Mouse (Mus musculus): ENCODE results near the gene Frat1.

The Frat1 gene

DNA sequence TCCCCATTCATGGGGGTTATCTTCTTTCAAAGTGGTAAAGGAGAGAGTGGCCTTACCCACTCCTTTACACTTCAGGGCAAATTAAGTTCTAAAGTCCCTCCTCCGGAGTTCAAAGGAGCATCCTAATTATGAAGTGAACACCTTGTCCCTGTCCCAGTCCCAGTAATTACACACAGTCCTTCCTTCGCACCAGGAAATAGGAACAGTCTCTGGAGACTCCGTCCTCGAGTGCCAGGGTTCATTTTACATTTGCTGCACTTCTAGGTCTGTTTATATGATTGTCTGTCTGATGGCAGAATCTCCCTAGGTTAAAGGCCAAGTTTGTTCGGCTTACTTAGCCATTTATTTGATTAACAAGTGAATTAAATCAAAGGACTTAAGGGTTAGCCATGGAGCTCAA is 13.4 kb upstream of the Frat1 start:
- in situ Hi-C loops (cut with MboI, MseI): no loop called here

DNA sequence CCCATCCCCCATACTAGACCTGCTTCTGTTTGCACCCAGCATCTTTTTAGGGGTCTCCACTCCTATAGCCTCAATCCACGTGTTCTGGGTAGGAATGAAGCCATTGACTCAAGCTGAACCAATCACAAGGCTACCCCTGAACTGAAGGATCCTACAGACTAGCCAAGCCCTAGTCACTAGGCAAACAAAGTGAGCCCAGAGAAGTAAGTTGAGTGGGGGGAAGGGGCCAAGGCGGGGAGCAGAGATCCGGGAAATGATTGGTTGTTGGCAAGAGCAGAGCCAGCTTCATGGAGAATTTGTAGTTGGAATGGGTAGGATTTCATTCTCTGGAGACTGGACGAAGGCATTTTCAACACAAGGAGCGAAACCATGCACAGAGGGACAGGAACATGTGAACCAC is 12.9 kb upstream of the Frat1 start:
- in situ Hi-C loops (cut with MboI, MseI): no loop called here

DNA sequence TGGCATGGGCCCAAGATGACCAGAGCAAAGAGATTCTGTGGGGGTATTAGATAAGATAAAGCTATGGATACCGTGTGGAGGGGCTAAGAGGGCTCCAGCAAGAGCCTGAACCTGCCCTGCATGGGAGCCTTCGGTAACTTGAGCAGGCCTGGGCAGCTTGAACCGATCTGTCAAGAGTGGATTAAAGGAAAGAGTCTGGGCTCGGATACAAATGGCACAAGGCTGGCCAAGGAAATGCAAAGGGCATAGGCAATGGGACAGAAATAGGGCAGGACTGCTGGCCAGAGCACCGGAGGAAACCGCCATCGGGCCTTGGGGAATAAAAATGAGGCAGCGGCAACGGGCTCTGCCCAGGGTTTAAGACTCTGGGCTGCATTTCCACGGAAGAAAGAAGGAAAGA is 12.4 kb upstream of the Frat1 start:
- in situ Hi-C loops (cut with MboI, MseI): no loop called here

DNA sequence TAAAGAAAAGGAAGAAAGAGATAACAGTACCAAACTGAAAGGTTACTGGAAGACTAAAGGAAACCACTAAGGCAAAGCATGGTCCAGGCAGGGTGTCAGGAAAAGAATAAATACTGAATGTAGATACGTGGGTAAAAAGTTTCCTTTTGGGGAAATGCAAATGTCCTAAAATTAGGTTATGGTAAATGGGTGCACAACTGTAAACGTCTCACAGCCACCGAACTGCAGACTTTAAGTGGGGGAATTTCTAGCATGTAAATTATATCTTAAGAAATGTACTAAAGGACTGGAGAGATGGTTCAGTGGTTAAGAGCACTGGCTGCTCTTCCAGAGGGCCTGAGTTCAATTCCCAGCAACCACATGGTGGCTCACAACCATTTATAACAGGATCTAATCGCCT is 11.0 kb upstream of the Frat1 start:
- in situ Hi-C loops (cut with MboI, MseI): no loop called here

DNA sequence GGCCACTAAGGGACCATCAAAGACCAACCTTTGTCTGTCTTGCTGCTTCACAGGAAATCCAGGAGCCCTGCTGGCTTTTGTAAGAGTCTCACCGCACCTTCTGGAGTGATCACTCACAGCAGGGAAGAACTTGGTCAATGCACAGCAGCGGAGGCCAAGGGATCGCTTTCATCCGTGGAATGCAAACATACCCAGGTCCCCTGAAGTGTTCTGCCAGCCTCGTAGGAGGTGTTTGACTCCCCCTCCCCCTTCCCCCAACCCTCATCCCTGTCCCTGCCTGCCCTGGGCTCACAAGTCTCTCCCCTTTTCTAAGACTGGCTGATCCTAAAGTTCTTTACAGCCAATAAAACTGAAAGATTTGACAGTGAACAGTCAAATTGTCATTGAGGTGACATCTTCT is 8.3 kb upstream of the Frat1 start:
- in situ Hi-C loops (cut with MboI, MseI): no loop called here

DNA sequence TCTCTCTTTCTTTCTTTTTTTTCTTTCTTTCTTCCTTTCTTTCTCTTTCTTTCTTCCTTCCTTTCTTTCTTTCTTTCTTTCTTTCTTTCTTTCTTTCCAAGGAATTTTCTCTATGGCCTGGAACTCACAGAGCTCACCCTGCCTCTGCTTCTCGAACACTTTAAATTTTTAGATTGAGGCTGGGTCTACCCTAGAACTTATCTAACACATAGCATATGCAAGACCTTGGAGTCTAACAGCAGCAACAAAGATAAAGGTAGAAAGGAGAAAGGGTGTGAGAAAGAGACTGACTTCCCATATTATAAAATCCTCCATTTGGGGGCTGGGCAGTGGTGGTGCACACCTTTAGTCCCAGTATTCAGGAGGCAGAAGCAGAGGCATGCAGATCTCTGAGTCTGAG is 7.2 kb upstream of the Frat1 start:
- in situ Hi-C loops (cut with MboI, MseI): no loop called here

DNA sequence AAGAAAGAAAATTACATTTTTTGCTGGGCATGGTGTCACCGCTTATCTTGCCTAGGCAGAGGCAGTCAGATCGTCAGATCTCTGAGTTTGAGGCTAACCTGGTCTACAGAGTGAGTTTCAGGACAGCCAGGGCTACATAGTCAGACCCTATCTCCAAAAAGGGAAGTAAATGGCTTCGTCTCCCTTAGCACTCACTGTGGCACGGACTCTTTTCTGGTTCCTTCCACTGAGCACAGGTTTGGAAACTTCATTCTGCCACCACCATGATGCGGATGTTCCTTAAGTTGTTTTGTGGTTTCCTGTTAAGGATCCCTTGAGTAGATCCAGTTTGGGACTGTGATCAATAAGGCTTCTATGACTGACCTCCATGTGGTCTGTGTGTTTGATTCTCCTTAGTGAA is 4.8 kb upstream of the Frat1 start:
- in situ Hi-C loops (cut with MboI, MseI): no loop called here

DNA sequence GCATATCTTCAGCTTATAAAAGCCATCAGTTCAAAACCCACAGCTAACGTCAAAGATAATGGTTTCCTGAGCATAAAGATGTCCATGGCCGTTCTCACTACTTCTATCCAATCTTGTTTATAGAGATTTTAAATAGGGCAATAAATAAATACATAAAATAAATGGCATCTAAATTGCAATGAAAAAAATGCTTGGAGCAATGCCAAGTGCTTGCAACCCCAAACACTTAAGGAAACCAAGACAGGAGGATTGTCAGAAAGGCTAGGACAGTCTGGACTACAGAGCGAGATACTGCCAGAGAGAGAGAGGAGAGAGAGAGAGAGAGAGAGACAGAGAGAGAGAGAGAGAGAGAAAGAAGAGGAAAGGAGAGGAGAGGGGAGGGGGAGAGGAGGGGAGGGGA is 3.2 kb upstream of the Frat1 start:
- in situ Hi-C loops (cut with MboI, MseI): no loop called here

DNA sequence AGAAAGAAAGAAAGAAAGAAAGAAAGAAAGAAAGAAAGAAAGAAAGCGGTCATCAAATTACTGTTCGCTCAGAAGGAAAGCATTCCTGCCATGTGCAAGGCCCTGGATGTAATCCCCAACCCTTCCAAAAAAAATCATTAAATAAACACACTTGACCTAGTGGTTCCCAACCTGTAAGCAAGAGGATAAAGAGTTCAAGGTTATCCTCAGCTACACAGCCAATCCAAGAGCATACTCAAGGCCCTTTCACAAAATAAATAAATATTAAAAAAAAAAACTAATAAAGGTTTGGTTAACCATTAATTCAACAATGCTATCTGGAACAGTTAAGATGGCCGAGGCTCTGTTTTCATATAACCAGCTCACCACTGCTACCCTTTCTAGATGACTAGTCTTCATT is 829 bp upstream of the Frat1 start:
- in situ Hi-C loops (cut with MboI, MseI): no loop called here

DNA sequence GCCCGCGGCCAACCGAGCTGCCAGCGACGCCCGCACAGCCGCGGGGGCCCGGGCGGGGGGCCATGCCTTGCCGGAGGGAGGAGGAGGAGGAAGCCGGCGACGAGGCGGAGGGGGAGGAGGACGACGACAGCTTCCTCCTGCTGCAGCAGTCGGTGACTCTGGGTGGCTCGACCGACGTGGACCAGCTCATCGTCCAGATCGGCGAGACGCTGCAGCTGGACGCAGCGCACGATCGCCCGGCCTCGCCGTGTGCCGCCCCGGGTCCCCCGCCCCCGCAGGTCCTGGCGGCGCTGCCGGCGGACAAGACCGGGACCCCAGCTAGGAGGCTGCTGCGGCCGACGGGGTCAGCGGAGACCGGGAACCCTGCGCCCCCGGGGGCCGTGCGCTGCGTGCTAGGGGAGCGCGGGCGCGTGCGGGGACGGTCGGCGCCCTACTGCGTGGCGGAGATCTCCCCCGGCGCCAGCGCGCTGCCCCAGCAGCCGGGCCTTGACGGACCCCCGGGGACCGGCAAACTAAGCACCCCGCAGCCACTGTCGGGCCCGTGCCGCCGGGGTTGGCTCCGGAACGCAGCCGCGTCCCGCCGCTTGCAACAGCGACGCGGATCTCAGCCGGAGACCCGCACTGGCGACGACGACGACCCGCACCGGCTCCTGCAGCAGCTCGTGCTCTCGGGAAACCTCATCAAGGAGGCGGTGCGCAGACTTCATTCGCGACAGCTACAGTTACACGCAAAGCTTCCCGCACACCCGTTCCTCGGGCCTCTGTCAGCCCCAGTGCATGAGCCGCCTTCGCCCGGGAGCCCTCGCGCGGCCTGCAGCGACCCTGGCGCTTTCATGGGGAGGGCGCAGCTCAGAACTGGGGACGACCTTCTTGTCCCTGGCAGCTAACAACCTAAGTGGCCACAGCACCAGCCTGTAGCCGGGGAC is 599 bp downstream of the Frat1 start:
- in situ Hi-C loops (cut with MboI, MseI): loop anchor here (10.0 kb wide), 1 partner anchor 976 kb away; no protein-coding TSS in a partner anchor

DNA sequence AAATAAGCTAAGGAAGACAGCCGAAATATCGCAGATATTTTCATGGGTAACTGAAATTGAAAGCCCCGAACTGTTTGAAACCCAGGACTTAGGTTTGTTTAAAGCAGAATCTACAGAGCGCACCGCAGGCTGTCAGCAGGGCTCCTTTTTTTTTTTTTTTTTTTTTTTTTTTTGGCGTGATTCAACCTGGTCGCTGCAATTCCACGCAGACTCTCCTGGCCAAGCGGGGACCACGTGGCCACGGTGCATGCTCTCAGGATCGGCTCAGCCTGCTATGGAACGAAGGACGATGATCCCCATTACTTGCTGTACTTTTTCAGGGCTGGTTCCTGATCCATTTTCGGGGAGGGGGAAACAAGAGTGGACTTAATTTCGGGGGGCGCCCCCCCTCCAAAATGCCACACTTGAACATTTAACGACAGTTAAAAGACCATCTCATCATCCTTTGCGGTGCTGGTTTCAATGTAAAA is 1.4 kb downstream of the Frat1 start:
- in situ Hi-C loops (cut with MboI, MseI): loop anchor here (10.0 kb wide), 1 partner anchor 976 kb away; no protein-coding TSS in a partner anchor

DNA sequence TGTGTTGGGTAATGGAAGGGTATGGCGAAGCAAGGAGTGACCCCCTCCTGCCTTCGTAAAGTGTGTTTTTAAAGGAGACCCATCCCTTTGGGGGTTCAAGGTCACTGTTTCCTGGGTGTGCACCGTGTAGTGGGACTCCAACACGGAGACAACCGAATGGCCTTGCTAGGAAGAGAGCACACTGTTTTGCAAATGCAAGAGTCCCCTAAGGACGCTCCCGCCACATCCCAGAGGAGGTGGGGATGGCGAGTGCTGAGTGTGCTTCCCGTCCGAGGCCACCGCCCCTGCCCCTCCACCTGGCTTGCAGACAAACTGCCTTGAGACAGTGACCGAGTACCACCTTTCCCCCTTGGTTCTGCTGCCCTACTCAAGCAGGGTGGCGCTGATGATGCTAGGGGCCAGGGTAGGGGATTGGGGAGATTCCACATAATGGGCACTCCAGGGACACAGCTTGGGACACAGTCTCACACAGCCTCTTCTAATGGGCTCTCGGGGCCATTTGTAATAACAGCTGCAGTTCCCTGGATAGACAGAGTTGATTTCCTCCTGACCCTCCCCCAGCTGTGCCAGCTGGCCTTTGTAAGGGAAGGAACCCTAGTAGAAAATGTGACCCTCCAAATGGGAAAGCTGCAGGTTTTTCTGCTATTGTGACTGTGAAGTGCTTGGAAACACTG is 2.1 kb downstream of the Frat1 start:
- in situ Hi-C loops (cut with MboI, MseI): loop anchor here (10.0 kb wide), 1 partner anchor 977 kb away; no protein-coding TSS in a partner anchor

DNA sequence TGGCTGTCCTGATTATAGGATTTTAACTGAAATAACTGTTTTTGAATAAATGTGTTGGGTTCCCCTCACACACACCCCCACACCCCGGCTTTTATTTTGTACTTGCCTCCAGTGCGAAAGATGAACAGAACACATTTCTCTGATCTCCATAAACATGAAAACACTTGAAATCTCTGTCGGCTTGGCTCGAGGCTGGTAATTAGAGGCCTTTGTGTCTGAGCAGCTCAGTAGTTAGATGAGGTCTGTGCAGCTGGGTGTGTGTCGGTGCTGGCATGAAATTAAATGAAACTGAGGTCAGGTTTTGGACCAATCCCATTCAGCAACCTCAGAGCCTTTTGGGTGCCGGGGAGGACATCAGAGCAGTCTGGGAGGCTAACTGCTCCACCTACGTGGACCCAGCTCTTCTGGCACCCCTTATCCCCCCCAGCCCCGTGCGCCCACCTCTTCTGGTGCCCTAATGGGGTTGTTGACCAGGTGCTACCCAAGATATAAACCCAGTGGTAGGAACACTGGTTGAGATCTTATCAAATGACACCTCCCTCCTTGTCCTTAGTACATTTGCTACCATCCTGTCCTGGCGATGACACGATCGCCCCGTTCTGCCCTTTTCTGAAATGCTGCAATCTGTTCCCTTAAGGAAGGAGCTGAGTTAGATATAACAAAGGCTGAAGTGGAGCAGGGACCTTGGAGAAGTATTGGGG is 2.9 kb downstream of the Frat1 start:
- in situ Hi-C loops (cut with MboI, MseI): loop anchor here (10.0 kb wide), 1 partner anchor 978 kb away; no protein-coding TSS in a partner anchor

DNA sequence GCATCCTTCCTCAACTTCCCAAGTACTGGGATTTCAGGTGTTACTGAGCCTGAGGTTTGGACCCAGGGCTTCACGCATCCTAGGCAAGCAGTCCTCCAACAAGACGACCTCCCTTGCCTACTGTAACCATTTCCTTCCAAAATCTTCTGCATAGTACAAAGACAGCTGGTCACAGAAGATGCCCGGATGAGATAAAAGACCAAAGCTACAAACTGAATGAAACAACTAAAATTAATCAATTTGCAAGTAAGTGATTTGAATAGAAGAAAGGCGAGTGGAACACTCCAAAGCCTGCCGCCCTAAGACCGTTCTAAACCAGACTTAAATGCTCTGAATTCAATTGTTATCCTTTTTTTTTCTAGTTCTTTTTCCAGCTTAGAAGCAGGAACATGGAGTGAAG is 5.6 kb downstream of the Frat1 start:
- in situ Hi-C loops (cut with MboI, MseI): loop anchor here (10.0 kb wide), 1 partner anchor 981 kb away; no protein-coding TSS in a partner anchor

DNA sequence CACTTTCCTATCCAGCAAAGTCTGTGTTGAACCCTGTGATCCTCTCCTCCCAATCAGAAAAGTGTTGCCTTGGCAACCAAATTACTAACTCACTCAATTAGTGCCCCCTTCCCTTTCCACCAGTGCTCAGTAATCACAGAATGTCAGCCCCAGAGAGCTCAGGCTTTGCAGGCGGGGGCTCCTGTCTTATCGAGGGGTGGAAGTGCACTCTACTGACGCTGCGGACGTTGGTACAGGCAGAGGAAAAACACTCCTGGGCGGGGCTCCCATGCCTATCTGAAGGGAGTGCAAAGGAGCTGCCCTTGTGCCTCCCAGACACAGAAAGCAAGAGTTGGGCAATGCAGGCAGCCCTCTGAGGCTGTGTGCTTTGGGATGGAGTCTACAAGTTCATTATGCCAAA is 6.0 kb downstream of the Frat1 start:
- in situ Hi-C loops (cut with MboI, MseI): loop anchor here (10.0 kb wide), 1 partner anchor 981 kb away; no protein-coding TSS in a partner anchor

DNA sequence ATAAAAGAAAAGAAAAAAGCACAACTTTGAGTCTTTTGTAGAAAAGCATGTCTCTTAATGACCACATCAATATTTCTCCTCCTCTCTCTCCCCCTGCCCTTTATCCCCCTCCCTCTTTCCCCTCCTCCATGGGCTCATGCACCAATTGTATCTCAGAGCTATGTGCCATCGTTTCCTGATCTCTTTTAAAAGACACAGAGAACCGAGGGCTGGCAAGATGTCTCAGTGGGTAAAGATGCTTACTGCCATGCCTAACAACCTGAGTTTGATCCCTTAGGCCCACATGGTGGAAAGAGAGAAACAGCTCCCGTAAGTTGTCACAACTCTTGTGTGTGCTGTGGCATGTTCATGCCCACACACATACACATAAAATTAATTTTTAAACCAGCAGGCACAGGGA is 6.9 kb downstream of the Frat1 start:
- in situ Hi-C loops (cut with MboI, MseI): loop anchor here (10.0 kb wide), 1 partner anchor 982 kb away; no protein-coding TSS in a partner anchor

DNA sequence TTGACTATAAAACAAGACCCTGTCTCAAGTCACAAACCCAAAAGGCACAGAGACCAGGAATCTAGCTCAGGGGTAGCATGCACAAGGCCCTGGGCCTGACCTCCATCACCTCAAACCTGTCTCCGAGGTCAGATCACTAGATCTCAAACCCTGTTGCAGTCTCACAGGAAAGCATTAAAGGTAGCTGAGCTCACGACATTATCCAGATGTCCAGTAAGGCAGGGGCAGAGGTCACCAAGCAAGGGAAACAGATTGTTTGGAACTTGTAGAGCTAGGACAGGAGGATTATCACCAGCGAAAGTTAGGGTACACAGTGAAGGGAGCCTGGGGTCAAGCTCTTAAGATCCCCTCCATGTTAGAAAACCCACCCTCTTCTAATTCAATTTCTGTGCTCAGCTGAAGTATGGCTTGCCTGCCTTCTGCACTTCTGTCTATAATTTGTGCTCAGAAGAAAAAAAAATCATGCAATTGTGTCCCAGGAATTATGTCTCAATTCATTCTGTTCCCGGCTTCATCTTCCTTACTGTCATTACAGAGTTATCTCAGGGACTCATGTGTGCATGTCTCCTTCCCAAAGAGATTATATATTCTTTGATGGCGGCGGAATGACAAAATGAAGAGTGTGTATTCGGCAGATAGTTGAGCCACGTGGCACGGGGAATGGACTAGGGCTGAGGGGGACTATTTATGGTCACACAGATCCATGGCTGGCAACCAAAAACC is 7.6 kb downstream of the Frat1 start:
- in situ Hi-C loops (cut with MboI, MseI): loop anchor here (10.0 kb wide), 1 partner anchor 983 kb away; no protein-coding TSS in a partner anchor

DNA sequence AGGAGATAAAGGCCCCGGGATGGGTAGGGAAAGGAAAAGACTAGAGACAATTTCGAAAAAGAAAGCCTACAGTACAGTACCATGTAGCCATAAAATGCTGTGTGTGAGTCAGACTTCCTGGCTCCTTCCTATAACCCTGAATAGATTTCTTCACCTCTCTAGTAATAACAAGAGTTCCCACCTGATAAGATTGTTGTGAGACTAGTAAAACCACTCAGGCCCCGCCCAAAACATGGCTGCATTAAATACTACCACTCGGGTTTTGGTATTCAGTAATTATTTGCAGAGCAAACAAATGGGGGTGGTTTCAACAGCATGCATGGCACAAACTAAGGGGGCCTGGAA is 8.1 kb downstream of the Frat1 start:
- in situ Hi-C loops (cut with MboI, MseI): loop anchor here (10.0 kb wide), 1 partner anchor 983 kb away; no protein-coding TSS in a partner anchor

DNA sequence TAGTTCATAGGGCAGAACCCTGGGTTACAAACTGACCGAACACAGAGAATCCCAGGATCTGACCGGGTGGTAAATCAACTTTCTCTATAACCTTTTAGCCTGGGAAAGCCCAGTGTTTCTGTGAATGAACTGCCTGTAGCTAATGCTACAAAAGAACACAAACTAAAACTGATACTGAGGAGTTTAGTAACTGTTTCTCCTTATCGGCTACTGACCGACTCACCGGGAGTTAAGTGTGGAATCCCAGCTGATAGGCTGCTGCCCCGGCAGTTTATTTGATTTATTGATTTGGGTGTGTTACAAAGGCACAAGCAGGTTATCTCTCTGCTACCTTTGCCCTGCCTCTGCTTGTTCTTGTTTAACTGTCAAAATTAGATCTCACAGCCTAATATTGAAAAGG is 9.0 kb downstream of the Frat1 start:
- in situ Hi-C loops (cut with MboI, MseI): loop anchor here (10.0 kb wide), 1 partner anchor 984 kb away; no protein-coding TSS in a partner anchor

DNA sequence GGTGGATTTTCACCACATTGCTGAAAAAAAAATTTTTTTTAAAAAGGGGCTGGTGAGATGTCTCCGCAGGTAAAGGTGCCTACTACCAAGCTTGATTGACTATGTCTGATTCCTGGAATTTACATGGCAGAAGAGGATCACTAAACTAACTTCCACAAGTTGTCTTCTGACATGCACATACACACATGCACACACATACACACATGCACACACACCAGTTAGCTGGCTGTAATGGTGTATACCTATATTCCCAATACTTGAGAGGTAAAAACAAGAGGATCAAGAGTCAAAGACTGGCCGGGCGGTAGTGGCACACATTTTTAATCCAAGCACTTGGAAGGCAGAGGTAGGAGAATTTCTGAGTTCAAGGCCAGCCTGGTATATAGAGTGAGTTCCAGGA is 9.9 kb downstream of the Frat1 start:
- in situ Hi-C loops (cut with MboI, MseI): loop anchor here (10.0 kb wide), 1 partner anchor 985 kb away; no protein-coding TSS in a partner anchor

Data from T-helper 1 cell (primary cell).